Mouse (Mus musculus): ENCODE results near the gene Lin9.
A peak's percentile ranks its signal among the peaks of the same experiment; 100 is the strongest.
"Not testable (repeated sequence)": the region's sequence is repeated elsewhere in the genome, so short reads cannot be mapped to it uniquely, and the experiment has no call there.

Lin9 gene

GRCm38 (mm10) chr1:180641137-180641517, at the start of gene Lin9:
Lin9 (plus strand) TSS chr1:180641150.
- DNase-seq (ENCODE audit: low spot score in 2 of 2) = peak; percentile 83 to 92

- no peak for DNase-seq (ENCODE audit: low spot score in 2 of 2)
Measured at GRCm38 (mm10) chr1:180600578-180600977, 40.4 kb upstream of the Lin9 start.

GRCm38 (mm10) chr1:180601806-180602205, 39.1 kb upstream of the Lin9 start:
- no peak for DNase-seq (ENCODE audit: low spot score in 2 of 2)

- peak in 1 of 2 experiments; percentile 28 for DNase-seq (ENCODE audit: low spot score in 2 of 2)
Measured at GRCm38 (mm10) chr1:180604579-180604978, 36.4 kb upstream of the Lin9 start.

DNA sequence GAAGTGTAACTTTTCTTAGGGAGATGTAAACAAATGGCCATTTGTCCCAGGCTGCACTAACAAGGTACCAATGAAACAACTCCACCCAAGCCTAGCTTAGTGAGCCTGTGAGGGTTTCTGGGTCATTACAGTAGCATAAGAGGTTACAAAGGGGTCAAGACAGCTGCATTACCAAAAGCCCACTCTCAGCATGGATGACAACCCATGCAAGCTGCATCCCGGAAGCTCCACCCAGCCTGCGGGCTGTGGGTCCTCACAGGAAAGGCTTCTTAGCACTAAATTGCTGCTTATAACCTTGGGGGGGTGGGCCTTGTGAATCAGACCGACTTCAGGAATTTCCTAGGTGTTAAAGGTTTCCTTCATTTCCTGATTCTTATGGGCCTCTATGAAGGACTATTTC, 34.8 kb upstream of the Lin9 start:
- no peak for DNase-seq (ENCODE audit: low spot score in 2 of 2)

- no peak for DNase-seq (ENCODE audit: low spot score in 2 of 2)
Measured at GRCm38 (mm10) chr1:180606796-180607577, 34.0 kb upstream of the Lin9 start.

DNA sequence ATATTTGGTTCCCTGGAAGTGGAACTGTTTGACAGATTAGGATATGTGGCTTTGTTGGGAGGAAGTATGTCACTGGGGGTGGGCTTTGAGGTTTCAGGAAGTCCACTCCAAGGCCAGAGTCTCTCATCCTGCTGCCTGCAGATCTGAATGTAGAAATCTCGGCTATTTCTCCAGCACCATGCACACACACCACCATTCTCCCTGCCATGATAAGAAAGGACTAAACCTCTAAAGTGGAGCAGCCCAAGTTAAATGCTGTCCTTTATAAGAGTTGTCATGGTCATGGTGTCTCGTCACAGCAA, 33.4 kb upstream of the Lin9 start:
- DNase-seq (ENCODE audit: low spot score in 2 of 2) = no peak

- DNase-seq (ENCODE audit: low spot score in 2 of 2) = not testable (repeated sequence)
Measured at GRCm38 (mm10) chr1:180611842-180612241, 29.1 kb upstream of the Lin9 start.

GRCm38 (mm10) chr1:180616762-180617161, 24.2 kb upstream of the Lin9 start:
- DNase-seq (ENCODE audit: low spot score in 2 of 2) = no peak

GRCm38 (mm10) chr1:180622389-180622788, 18.6 kb upstream of the Lin9 start:
- no peak for DNase-seq (ENCODE audit: low spot score in 2 of 2)

DNA sequence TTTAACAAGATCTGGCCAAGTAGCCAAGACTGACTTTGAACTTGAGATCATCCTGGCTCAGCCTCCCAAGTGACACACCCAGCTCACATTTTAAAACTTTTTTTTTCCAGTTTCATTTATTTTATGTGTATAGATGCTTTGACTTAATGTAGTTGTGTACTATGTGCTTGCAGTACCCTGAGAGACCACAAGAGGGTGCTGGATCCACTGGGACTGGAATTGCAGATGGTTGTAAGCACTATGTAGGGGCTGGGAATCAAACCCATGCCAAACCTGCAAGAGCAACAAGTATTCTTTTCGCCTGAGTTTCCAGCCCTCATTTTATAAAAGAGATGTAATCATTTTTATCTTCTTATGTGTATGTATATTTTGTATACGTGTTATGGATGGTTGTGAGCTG, 17.0 kb upstream of the Lin9 start:
- no peak for DNase-seq (ENCODE audit: low spot score in 2 of 2)

- no peak for DNase-seq (ENCODE audit: low spot score in 2 of 2)
Measured at GRCm38 (mm10) chr1:180626141-180626540, 14.8 kb upstream of the Lin9 start.

- not testable (repeated sequence) for DNase-seq (ENCODE audit: low spot score in 2 of 2)
Measured at GRCm38 (mm10) chr1:180637796-180638195, 3.2 kb upstream of the Lin9 start.

- no peak for DNase-seq (ENCODE audit: low spot score in 2 of 2)
Measured at GRCm38 (mm10) chr1:180639416-180640401, 1.2 kb upstream of the Lin9 start.

DNA sequence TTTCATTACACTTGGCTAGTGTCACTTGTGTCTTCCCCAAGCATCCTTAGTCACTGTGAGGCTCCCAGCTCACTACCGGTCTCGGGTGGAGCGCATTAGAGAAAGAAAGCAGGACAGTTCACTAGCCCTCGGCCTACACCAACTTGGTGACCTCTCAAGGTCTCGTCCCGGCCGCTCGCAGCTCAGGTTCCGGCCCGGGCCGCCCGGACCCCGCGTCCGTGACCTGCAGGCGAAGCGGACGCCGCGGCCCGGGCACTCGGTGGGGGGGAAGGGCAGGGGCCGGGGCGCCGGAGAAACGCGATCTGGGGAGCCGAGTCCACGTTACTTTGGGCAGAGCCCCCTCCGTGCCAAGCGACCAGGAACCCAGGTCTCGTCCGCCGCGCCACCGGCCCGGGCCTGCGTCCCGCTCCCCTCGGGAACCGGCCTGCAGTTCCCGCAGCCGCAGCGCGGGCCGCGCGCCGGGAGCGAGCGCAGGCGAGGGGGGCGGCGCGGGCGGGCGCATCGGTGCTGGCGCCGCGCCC, 285 bp upstream of the Lin9 start:
- peak in 1 of 2 experiments; percentile 41 for DNase-seq (ENCODE audit: low spot score in 2 of 2)

DNA sequence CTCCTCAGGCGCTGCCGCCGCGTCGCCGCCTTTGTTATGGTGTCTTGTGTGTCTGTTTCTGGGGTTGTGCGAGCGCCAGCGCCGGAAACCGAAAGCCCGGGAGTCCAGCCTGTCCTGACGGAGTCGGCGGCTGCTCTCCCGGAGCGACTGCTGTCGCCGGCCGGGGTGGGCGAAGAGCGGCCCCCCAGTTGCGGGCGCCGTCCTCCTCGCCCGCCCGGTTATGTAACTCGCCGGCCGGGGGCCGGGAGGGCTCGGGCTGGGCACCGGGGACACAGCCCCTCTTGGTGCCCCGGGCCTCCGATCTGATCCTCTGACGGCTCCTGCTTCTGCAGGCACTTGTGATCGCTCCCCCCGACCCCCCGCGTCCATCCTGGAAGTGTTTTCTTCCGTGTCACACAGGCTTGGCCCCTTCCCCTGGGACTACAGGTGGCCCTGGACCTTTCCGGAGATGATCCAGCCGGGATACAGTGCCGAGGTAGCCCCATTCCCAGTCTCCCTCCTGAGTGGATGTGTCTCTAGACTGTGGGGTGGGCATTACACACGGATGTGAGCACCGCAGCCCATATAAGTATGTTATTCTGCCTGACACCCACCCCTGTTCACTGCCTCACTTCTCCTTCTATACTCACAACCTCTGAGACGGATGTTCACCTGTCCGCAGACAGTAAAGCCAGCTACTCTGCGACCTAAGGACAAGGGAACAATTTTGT, 723 bp downstream of the Lin9 start:
- peak in 1 of 2 experiments; percentile 63 for DNase-seq (ENCODE audit: low spot score in 2 of 2)

GRCm38 (mm10) chr1:180642228-180642564, 1.2 kb downstream of the Lin9 start:
- DNase-seq (ENCODE audit: low spot score in 2 of 2) = no peak

- no peak for DNase-seq (ENCODE audit: low spot score in 2 of 2)
Measured at GRCm38 (mm10) chr1:180691284-180691683, 50.3 kb downstream of the Lin9 start.

GRCm38 (mm10) chr1:180696626-180697352, 55.8 kb downstream of the Lin9 start, which contains the start of gene Mixl1:
Mixl1 (minus strand) TSS chr1:180697034.
- no peak for DNase-seq (ENCODE audit: low spot score in 2 of 2)

GRCm38 (mm10) chr1:180698063-180698462, 57.1 kb downstream of the Lin9 start:
- DNase-seq (ENCODE audit: low spot score in 2 of 2) = no peak

GRCm38 (mm10) chr1:180703400-180703799, 62.5 kb downstream of the Lin9 start:
- DNase-seq (ENCODE audit: low spot score in 2 of 2) = no peak

Measured in urinary bladder, postnatal 4 days (tissue).